Mouse (Mus musculus): ENCODE data around the gene Rgs1.

GRCm38 (mm10) chr1:144247382-144247781, 1.7 kb downstream of the Rgs1 start:
- no peak for TF ChIP-seq USF1 (IDR thresholded peaks at IDR 0.05; ENCODE audit: low read depth)
- TF ChIP-seq CTCF (IDR thresholded peaks at IDR 0.05; ENCODE audit: control insufficient read depth, insufficient read depth, insufficient read length) = no peak
